Mouse (Mus musculus) left cerebral cortex, adult 9 months (tissue): ENCODE measurements around the gene Olfr117.
"Not testable (repeated sequence)": the region's sequence is repeated elsewhere in the genome, so short reads cannot be mapped to it uniquely, and the experiment has no call there.

Source experiments
- DNase-seq, 2 experiments: peaks; one replicate each; pipeline ENCODE4 v3.0.0; 2022; ENCODE audit warnings: low spot score in 2 of 2

Gene Olfr117

GRCm38 (mm10) chr17:37663682-37664081 is at the start of gene Olfr117:
Gene Olfr117 (minus strand): TSS chr17:37663782.
- no peak for DNase-seq

GRCm38 (mm10) chr17:37696264-37696663 is 32.7 kb upstream of the Olfr117 start, which contains the start of gene Olfr119:
Gene Olfr119 (plus strand): TSS chr17:37696564.
- DNase-seq = not testable (repeated sequence)

DNA sequence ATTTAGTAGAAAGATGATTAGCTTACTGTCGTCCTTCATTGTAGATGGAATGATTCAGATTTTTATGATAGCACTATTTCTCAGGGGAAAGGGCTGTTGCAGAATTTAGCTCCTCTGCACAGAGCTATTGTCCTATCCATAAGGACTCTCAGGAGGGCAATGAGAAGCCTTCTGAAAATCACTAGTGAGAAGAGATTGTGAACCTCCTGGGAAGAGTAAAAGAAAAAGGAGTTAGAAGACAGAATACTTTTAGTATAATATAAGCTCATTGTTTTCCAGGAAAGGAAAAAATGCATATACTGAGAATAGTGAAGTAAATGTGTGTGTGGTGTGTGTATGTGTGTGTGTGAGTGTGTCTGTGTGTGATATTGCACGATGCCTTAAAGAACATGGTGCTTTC is 3.1 kb upstream of the Olfr117 start, which contains the start of gene Olfr118:
TSS of gene Olfr118 (plus strand) at position 301 of the 400 bp plus-strand sequence.
- no peak for DNase-seq

GRCm38 (mm10) chr17:37627009-37627408 is 36.6 kb downstream of the Olfr117 start, which contains the start of the genes Olfr115 and Olfr116:
Gene Olfr115 (minus strand): TSS chr17:37627109.
Gene Olfr116 (minus strand): TSS chr17:37627199.
- no peak for DNase-seq
